Mouse (Mus musculus) ES-E14 (cell line): Measurements from ENCODE around the gene Prx.

ENCODE experiments used
- CHD2 ChIP-seq: IDR thresholded peaks from 2 replicates; pipeline ENCODE4 v1.6.1; 2014; ENCODE audit warnings: mild to moderate bottlenecking, low read depth, low read length, inconsistent platforms
- HCFC1 ChIP-seq: IDR thresholded peaks from 2 replicates; pipeline ENCODE4 v1.6.1; 2012; ENCODE audit warnings: low read length, inconsistent platforms, borderline replicate concordance; ENCODE audit not compliant: insufficient read depth
- MAFK ChIP-seq: IDR thresholded peaks from 2 replicates; pipeline ENCODE4 v1.6.1; 2014; ENCODE audit warnings: mild to moderate bottlenecking, low read depth, low read length, inconsistent platforms; ENCODE audit not compliant: insufficient read depth
- ZC3H11A ChIP-seq: IDR thresholded peaks from 2 replicates; pipeline ENCODE4 v1.6.1; 2012; ENCODE audit warnings: low read depth, mild to moderate bottlenecking, inconsistent platforms, low read length, borderline replicate concordance
- ZNF384 ChIP-seq: IDR thresholded peaks from 2 replicates; pipeline ENCODE4 v1.6.1; 2012; ENCODE audit warnings: low read depth, low read length, inconsistent platforms

DNA sequence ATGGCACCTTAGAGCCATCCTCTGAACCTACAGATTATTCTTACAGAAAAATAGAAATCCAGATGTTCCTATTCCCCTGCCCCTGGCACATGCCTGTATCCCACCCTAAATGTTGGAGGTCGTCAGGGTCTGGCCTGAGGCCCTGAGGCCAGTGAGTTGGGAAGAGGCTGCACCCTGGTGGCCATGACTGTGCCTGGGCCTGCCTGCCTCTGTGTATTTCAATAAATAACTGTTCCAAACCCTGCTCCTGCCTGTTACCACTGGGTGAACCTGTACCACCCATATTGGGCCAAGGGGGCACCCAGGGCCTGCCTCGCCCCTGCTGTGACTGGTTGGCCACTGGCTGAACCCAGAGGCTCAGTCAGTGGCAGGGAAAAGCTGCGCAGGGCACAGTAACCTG lies 31.8 kb downstream of the Prx start:
- TF ChIP-seq CHD2 (no peak), MAFK (no peak), HCFC1 (no peak), ZC3H11A (no peak), ZNF384 (no peak)
